Mouse (Mus musculus) heart, adult 2 months (tissue): ENCODE data around the gene Mcu. TPM values are rescaled to one million over a fixed set of nuclear protein-coding genes. Genes with fewer than 3 reads are reported as not detected.

Experiments used
- DNase-seq, 2 experiments: peaks; one replicate each; pipeline ENCODE4 v3.0.0; 2021
- H3K27ac ChIP-seq: fragments of 200-600 bp; 2 replicates; pipeline ENCODE4 v1.8.1; 2022
- H3K27me3 ChIP-seq: fragments of 200-500 bp; 2 replicates; pipeline ENCODE4 v1.6.1; 2012; ENCODE audit warnings: mild to moderate bottlenecking, low read length, inconsistent platforms, mixed read lengths; ENCODE audit not compliant: control insufficient read depth, insufficient read depth
- H3K36me3 ChIP-seq: fragments of 200-500 bp; 2 replicates; pipeline ENCODE4 v1.6.1; 2012; ENCODE audit warnings: low read length, inconsistent platforms; ENCODE audit not compliant: control insufficient read depth, insufficient read depth
- H3K4me1 ChIP-seq: fragments of 200-500 bp; 2 replicates; pipeline ENCODE4 v1.6.1; 2011; ENCODE audit warnings: low read length; ENCODE audit not compliant: control insufficient read depth, insufficient read depth
- H3K4me3 ChIP-seq: fragments of 200-600 bp; 2 replicates; pipeline ENCODE4 v1.8.1; 2022
- H3K79me2 ChIP-seq: fragments of 200-500 bp; replicated peaks from 2 replicates; pipeline ENCODE4 v1.6.1; 2012; ENCODE audit warnings: mild to moderate bottlenecking, inconsistent platforms, low read length, moderate library complexity, mixed read lengths; ENCODE audit not compliant: control insufficient read depth, insufficient read depth
- H3K9ac ChIP-seq: fragments of 200-500 bp; 2 replicates; pipeline ENCODE4 v1.6.1; 2012; ENCODE audit warnings: low read depth, mild to moderate bottlenecking, control low read depth, inconsistent platforms, low read length, mixed read lengths
- CTCF ChIP-seq: fragments of 200-600 bp; IDR thresholded peaks from 2 replicates; pipeline ENCODE4 v1.8.1; 2022; ENCODE audit warnings: antibody characterized with exemption, mild to moderate bottlenecking, moderate library complexity
- EP300 ChIP-seq: fragments of 200-500 bp; IDR thresholded peaks from 2 replicates; pipeline ENCODE4 v1.6.1; 2011; ENCODE audit warnings: low read depth, low read length, control low read depth; ENCODE audit not compliant: insufficient read depth
- POLR2A ChIP-seq: fragments of 200-500 bp; IDR thresholded peaks from 2 replicates; pipeline ENCODE4 v1.6.1; 2011; ENCODE audit warnings: mild to moderate bottlenecking, low read depth, low read length, control low read depth; ENCODE audit not compliant: insufficient read depth
- WGBS: fragments of 180-500 bp; shearing (Covaris S2); methylation state at CpG from one replicate; pipeline ENCODE4 v1.1.7; 2018; 5-methylcytosine and 5-hydroxymethylcytosine counted together
- intact Hi-C: fragments of 180-260 bp; cut with DNase I; formaldehyde crosslinking; loops from one replicate; pipeline ENCODE4 v1.15.1; 2025
- polyA plus RNA-seq: library from polyadenylated mRNA; depleted of rRNA; stranded (reverse); fragments of >200 nt; gene quantifications from 2 replicates; pipeline ENCODE4 v1.2.3, GENCODE M21; 2012
- total RNA-seq, 2 experiments: library from RNA; stranded (reverse); gene quantifications; 2 replicates each; pipeline ENCODE4 v1.2.3; 2021

Gene Mcu
- total and polyA plus RNA-seq, 3 experiments: 10.4 to 21.6 (median 20.0) TPM

DNA sequence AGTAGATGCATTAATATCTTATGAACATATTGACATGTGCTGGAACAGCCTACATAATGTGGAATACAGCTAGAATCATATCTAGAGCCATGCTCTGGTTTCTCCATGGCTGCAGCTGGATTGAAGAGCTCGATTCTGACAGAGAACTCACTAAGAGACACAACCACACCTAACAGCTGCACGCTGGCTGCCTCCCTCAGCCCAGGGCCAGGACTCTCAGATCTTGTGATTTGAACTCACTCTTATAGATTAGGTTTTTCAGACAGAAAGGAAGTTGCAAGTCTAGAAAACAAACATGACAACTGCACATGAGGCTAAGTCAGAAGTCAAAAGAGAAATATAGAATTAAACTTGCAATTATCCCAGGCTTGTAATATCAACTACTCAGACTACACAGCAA is 45.7 kb downstream of the Mcu start:
- Histone ChIP-seq H3K27ac (no peak overlapping the region), H3K4me1 (peaks cover 6% of the 10 kb centered on the region), H3K4me3 (no peak overlapping the region), H3K36me3 (peaks cover 2% of the 10 kb centered on the region; the same call in 1 of the 2 replicates), H3K27me3 (no peaks in the 10 kb centered on the region), H3K79me2 (peaks cover 4% of the 10 kb centered on the region; the same call in 1 of the 2 replicates), H3K9ac (no peak overlapping the region)
- intact Hi-C loops: no loop called here
- WGBS: 45% methylated on average over 2 of the region's 2 CpGs
- DNase-seq: no peak
- no peak for TF ChIP-seq POLR2A
- TF ChIP-seq CTCF: no peak
- no peak for TF ChIP-seq EP300

GRCm38 (mm10) chr10:59570360-59570759 is 46.1 kb downstream of the Mcu start:
- H3K4me3 ChIP-seq: no peak overlapping the region
- TF ChIP-seq EP300 (no peak), CTCF (no peak), POLR2A (no peak)
- no peaks in the 10 kb centered on the region for H3K27me3 ChIP-seq
- WGBS: 62% methylated on average over 6 of the region's 6 CpGs
- intact Hi-C loops: no loop called here
- H3K9ac ChIP-seq: no peak overlapping the region
- H3K79me2 ChIP-seq: peaks cover 4% of the 10 kb centered on the region; the same call in 1 of the 2 replicates
- no peak for DNase-seq
- peaks cover 2% of the 10 kb centered on the region; the same call in 1 of the 2 replicates for H3K36me3 ChIP-seq
- peaks cover 6% of the 10 kb centered on the region for H3K4me1 ChIP-seq
- no peak overlapping the region for H3K27ac ChIP-seq

DNA sequence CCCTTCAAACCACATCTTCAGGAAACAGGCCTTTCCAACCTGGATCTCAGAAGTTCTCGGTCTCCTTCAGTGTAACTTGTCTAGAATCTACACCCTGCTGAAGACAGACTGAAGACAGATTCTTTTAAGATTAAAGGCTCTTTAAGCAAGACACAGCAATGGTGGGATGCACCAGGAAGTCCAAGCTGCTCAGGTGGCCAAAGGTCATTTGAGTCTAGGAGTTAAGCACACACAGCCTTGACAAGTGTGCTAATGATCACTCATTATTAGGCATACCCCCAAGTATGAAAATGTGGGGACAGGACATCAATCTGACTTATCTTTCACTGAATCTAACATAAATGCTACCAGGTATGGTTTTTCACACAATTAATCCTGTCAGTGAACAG is 47.0 kb downstream of the Mcu start:
- no peak overlapping the region for H3K9ac ChIP-seq
- TF ChIP-seq EP300 (no peak), CTCF (no peak), POLR2A (no peak)

DNA sequence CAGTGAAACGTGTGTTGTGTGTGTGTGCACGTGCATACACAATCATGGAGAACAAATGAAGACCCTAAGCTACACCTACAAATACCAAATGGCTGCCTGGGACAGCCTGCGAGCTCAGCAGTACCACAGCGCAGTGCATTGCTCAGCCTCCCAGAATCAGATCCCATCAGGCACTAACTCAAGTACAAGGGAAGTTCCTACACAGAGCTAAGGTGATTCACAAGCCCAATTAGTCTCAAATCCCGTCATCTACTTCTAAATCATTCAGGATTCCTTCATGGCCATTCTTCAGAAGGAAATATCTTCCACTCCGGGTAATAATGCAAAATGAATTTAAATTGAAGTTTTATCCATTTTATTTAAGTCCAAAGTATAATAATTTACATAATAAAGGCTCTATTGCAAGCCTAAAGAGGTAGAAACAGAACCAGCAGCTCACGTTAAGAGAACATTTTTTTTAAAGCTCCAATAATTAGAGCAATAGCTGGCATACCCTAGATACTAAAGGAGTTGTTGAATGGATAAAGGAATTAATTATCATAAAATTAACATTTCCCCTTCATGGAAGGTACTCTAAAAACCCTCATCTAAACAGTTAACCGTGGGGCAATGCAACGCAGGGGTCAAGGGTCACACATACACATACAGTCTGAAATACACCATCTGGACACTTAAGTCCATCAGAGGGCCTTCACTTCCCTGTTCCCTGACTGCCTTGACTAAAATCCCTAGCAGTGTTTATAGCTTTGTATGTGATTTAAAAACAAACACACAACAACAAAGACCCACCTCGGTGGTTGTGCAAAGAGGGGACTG is 47.6 kb downstream of the Mcu start:
- Histone ChIP-seq H3K27me3 (no peaks in the 10 kb centered on the region), H3K4me1 (peaks cover 8% of the 10 kb centered on the region), H3K4me3 (no peak overlapping the region), H3K9ac (no peak overlapping the region), H3K27ac (no peak overlapping the region), H3K79me2 (0 out of 2 replicates have a peak, but pooled peaks cover 2% of the 10 kb centered on the region), H3K36me3 (peaks cover 2% of the 10 kb centered on the region; the same call in 1 of the 2 replicates)
- 88% methylated on average over 10 of the region's 10 CpGs for WGBS
- TF ChIP-seq POLR2A (no peak), EP300 (no peak), CTCF (no peak)
- intact Hi-C loops: no loop called here
- DNase-seq: no peak

More for the DNA sequence above, 47.0 kb downstream of the Mcu start:
- H3K36me3 ChIP-seq: peaks cover 2% of the 10 kb centered on the region; the same call in 1 of the 2 replicates
- H3K27me3 ChIP-seq: no peaks in the 10 kb centered on the region
- H3K79me2 ChIP-seq: peaks cover 4% of the 10 kb centered on the region; the same call in 1 of the 2 replicates
- intact Hi-C loops: no loop called here
- H3K4me3 ChIP-seq: no peak overlapping the region
- H3K27ac ChIP-seq: no peak overlapping the region
- 78% methylated on average over 1 of the region's 1 CpGs for WGBS
- DNase-seq: no peak
- H3K4me1 ChIP-seq: peaks cover 8% of the 10 kb centered on the region

DNA sequence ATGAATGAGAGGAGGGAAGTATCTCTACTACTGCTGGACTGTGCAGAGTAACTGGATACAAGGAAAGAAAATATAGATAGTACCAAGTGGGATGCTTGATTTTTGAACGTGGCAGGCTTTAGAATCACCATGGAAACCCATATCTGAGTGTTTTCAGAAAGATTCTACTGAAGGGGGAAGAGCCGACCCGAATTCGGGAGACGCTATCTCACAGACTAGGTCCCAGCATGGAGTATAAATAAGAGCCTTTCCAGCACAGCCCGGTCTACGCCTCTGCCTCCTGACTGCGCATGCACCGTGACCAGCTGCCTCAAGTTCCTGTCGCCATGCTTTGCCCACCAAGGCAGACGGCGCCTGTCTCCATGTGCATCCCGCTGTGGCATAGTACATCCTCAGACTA is 49.5 kb downstream of the Mcu start:
- WGBS: 87% methylated on average over 13 of the region's 13 CpGs
- peaks cover 8% of the 10 kb centered on the region for H3K4me1 ChIP-seq
- H3K79me2 ChIP-seq: 0 out of 2 replicates have a peak, but pooled peaks cover 2% of the 10 kb centered on the region
- H3K27me3 ChIP-seq: no peaks in the 10 kb centered on the region
- intact Hi-C loops: no loop called here
- H3K9ac ChIP-seq: no peak overlapping the region
- no peak for DNase-seq
- TF ChIP-seq EP300: no peak
- H3K27ac ChIP-seq: no peak overlapping the region
- H3K36me3 ChIP-seq: peaks cover 2% of the 10 kb centered on the region; the same call in 1 of the 2 replicates
- H3K4me3 ChIP-seq: no peak overlapping the region

GRCm38 (mm10) chr10:59565995-59566410 is 50.5 kb downstream of the Mcu start:
- Histone ChIP-seq H3K36me3 (peaks cover 2% of the 10 kb centered on the region; the same call in 1 of the 2 replicates), H3K4me1 (peaks cover 8% of the 10 kb centered on the region), H3K9ac (no peak overlapping the region), H3K27me3 (no peaks in the 10 kb centered on the region), H3K27ac (no peak overlapping the region), H3K4me3 (no peak overlapping the region), H3K79me2 (peaks cover 2% of the 10 kb centered on the region; the same call in 1 of the 2 replicates)
- intact Hi-C loops: no loop called here
- 76% methylated on average over 2 of the region's 2 CpGs for WGBS
- TF ChIP-seq POLR2A (no peak), CTCF (no peak), EP300 (no peak)
- DNase-seq: no peak
